Mouse (Mus musculus) adrenal gland (tissue): ENCODE results near the gene Scgb1b12.
"Not testable (repeated sequence)": the region's sequence is repeated elsewhere in the genome, so short reads cannot be mapped to it uniquely, and the experiment has no call there.

Source experiments
- intact Hi-C: fragments of 180-260 bp; cut with DNase I; formaldehyde crosslinking; loops from one replicate; pipeline ENCODE4 v1.15.1; 2025
- long read RNA-seq, 2 experiments: library from polyadenylated mRNA; unstranded; transcript quantifications; one replicate each; pipeline ENCODE4 v2.0.0; 2020; ENCODE audit warnings: borderline replicate concordance in 1 of 2; ENCODE audit not compliant: insufficient replicate concordance in 1 of 2

Scgb1b12 gene
- long read RNA-seq, experiment 1: 0 reads
- long read RNA-seq, experiment 2: 0 reads

DNA sequence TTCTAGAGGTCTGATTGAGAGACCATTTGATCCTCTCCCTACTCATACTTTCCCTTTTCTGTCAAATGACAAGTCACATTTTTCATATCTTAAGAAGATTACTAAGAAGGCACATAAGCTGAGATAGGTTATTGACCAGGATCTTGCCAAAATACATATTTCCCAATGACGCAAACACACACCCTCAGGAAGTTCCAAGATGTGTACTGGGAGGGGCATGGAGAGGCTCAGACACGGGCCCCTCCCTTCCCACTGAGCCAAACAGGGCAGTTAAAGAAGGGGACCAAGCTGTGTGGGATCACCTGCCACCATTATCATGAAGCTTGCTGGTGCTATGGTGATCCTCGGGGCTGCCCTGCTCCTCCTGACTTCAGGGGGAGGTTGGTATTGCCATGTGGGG lies at the start of gene Scgb1b12:
TSS of gene Scgb1b12 (plus strand) at position 301 of the 400 bp plus-strand sequence.
- intact Hi-C loops: not testable (repeated sequence)

DNA sequence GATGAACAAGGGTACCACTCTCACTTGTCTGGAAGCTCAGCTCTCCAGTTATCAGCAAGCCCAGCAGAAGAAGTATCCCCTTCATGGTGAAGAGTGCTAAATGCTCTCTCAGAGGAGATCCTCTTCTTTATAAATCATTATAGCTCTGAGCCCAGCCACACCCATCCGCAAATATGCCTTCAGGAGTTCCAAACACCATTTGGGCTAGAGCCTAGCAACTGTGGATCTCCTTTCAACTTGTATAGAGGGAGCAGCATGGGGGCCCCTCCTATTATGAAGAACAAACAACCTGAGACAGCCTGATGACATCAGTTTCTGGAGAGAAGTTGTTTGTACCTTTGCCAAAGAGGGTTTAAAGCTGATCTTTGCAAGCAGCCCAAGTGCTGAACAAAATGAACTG lies 6.8 kb upstream of the Scgb1b12 start, which contains the start of gene Scgb2b12:
TSS of gene Scgb2b12 (minus strand) at position 101 of the 400 bp plus-strand sequence.
- intact Hi-C loops: not testable (repeated sequence)
